Mouse (Mus musculus): ENCODE data around the gene Kcnj11. TPM values are rescaled to one million over a fixed set of nuclear protein-coding genes. Genes with fewer than 3 reads are reported as not detected.

The Kcnj11 gene
- polyA plus RNA-seq, 1 experiment from 2014 or later, result 1.6 TPM

GRCm38 (mm10) chr7:46131266-46131665 lies 30.7 kb upstream of the Kcnj11 start:
- Histone ChIP-seq H3K4me2 (ENCODE audit: low read length) (no peak overlapping the region), H3K4me1 (ENCODE audit: control insufficient read depth, insufficient read depth, low read length) (peaks cover 11% of the 10 kb centered on the region), H3K36me3 (ENCODE audit: control insufficient read depth, insufficient read depth, low read length) (no peaks in the 10 kb centered on the region), H3K9ac (replicated peaks; ENCODE audit: low read length) (no peak overlapping the region), H3K27ac (replicated peaks; ENCODE audit: low read depth, low read length) (no peak overlapping the region), H3K9me3 (ENCODE audit: control insufficient read depth, low read length) (no peaks in the 10 kb centered on the region), H3K4me3 (replicated peaks; ENCODE audit: low read depth, low read length) (no peak overlapping the region), H3K27me3 (ENCODE audit: control insufficient read depth, insufficient read depth, low read length) (no peaks in the 10 kb centered on the region; the same call in 1 of the 2 replicates)
- DNase-seq (no peak), ATAC-seq (ENCODE audit: low FRiP score, low TSS enrichment) (peak; percentile 38; the same call in 1 of the 2 replicates)
- WGBS, result 10% methylated on average over 3 of the region's 3 CpGs

GRCm38 (mm10) chr7:46130723-46131122 lies 30.2 kb upstream of the Kcnj11 start:
- no peak overlapping the region for H3K4me3 ChIP-seq (replicated peaks; ENCODE audit: low read depth, low read length)
- no peaks in the 10 kb centered on the region for H3K9me3 ChIP-seq (ENCODE audit: control insufficient read depth, low read length)
- H3K27ac ChIP-seq (replicated peaks; ENCODE audit: low read depth, low read length), result no peak overlapping the region
- H3K9ac ChIP-seq (replicated peaks; ENCODE audit: low read length), result no peak overlapping the region
- no peaks in the 10 kb centered on the region; the same call in 1 of the 2 replicates for H3K27me3 ChIP-seq (ENCODE audit: control insufficient read depth, insufficient read depth, low read length)
- H3K4me2 ChIP-seq (ENCODE audit: low read length), result no peak overlapping the region
- H3K36me3 ChIP-seq (ENCODE audit: control insufficient read depth, insufficient read depth, low read length), result no peaks in the 10 kb centered on the region
- ATAC-seq (ENCODE audit: low FRiP score, low TSS enrichment) (no peak), DNase-seq (no peak)
- peaks cover 11% of the 10 kb centered on the region for H3K4me1 ChIP-seq (ENCODE audit: control insufficient read depth, insufficient read depth, low read length)
- WGBS, result 74% methylated on average over 7 of the region's 7 CpGs

GRCm38 (mm10) chr7:46129463-46130179 lies 29.1 kb upstream of the Kcnj11 start:
- no peak overlapping the region for H3K9ac ChIP-seq (replicated peaks; ENCODE audit: low read length)
- H3K27ac ChIP-seq (replicated peaks; ENCODE audit: low read depth, low read length), result no peak overlapping the region
- no peak for DNase-seq
- no peak for ATAC-seq (ENCODE audit: low FRiP score, low TSS enrichment)
- H3K27me3 ChIP-seq (ENCODE audit: control insufficient read depth, insufficient read depth, low read length), result no peaks in the 10 kb centered on the region; the same call in 1 of the 2 replicates
- H3K4me2 ChIP-seq (ENCODE audit: low read length), result no peak overlapping the region
- no peaks in the 10 kb centered on the region for H3K36me3 ChIP-seq (ENCODE audit: control insufficient read depth, insufficient read depth, low read length)
- no peaks in the 10 kb centered on the region for H3K9me3 ChIP-seq (ENCODE audit: control insufficient read depth, low read length)
- 37% methylated on average over 7 of the region's 7 CpGs for WGBS
- peaks cover 11% of the 10 kb centered on the region for H3K4me1 ChIP-seq (ENCODE audit: control insufficient read depth, insufficient read depth, low read length)
- H3K4me3 ChIP-seq (replicated peaks; ENCODE audit: low read depth, low read length), result no peak overlapping the region

- H3K27me3 ChIP-seq (ENCODE audit: control insufficient read depth, insufficient read depth, low read length), result no peaks in the 10 kb centered on the region; the same call in 1 of the 2 replicates
Observed at GRCm38 (mm10) chr7:46128196-46128595, 27.6 kb upstream of the Kcnj11 start.

GRCm38 (mm10) chr7:46125340-46125739 lies 24.8 kb upstream of the Kcnj11 start:
- peaks cover 5% of the 10 kb centered on the region; the same call in 1 of the 2 replicates for H3K4me1 ChIP-seq (ENCODE audit: control insufficient read depth, insufficient read depth, low read length)
- H3K9me3 ChIP-seq (ENCODE audit: control insufficient read depth, low read length), result no peaks in the 10 kb centered on the region
- DNase-seq (no peak), ATAC-seq (ENCODE audit: low FRiP score, low TSS enrichment) (no peak)
- no peak overlapping the region for H3K4me3 ChIP-seq (replicated peaks; ENCODE audit: low read depth, low read length)
- no peak overlapping the region for H3K4me2 ChIP-seq (ENCODE audit: low read length)
- no peaks in the 10 kb centered on the region; the same call in 1 of the 2 replicates for H3K27me3 ChIP-seq (ENCODE audit: control insufficient read depth, insufficient read depth, low read length)
- H3K9ac ChIP-seq (replicated peaks; ENCODE audit: low read length), result no peak overlapping the region
- H3K27ac ChIP-seq (replicated peaks; ENCODE audit: low read depth, low read length), result no peak overlapping the region
- WGBS, result 79% methylated on average over 11 of the region's 11 CpGs
- no peaks in the 10 kb centered on the region for H3K36me3 ChIP-seq (ENCODE audit: control insufficient read depth, insufficient read depth, low read length)

More at GRCm38 (mm10) chr7:46128196-46128595, 27.6 kb upstream of the Kcnj11 start:
- no peak; the same call in 1 of the 2 replicates for ATAC-seq (ENCODE audit: low FRiP score, low TSS enrichment)
- Histone ChIP-seq H3K4me3 (replicated peaks; ENCODE audit: low read depth, low read length) (no peak overlapping the region), H3K36me3 (ENCODE audit: control insufficient read depth, insufficient read depth, low read length) (no peaks in the 10 kb centered on the region), H3K9ac (replicated peaks; ENCODE audit: low read length) (no peak overlapping the region), H3K9me3 (ENCODE audit: control insufficient read depth, low read length) (no peaks in the 10 kb centered on the region), H3K27ac (replicated peaks; ENCODE audit: low read depth, low read length) (no peak overlapping the region), H3K4me2 (ENCODE audit: low read length) (no peak overlapping the region), H3K4me1 (ENCODE audit: control insufficient read depth, insufficient read depth, low read length) (peaks cover 5% of the 10 kb centered on the region; the same call in 1 of the 2 replicates)
- WGBS, result 33% methylated on average over 7 of the region's 7 CpGs
- DNase-seq, result no peak

- Histone ChIP-seq H3K36me3 (ENCODE audit: control insufficient read depth, insufficient read depth, low read length) (no peaks in the 10 kb centered on the region), H3K27me3 (ENCODE audit: control insufficient read depth, insufficient read depth, low read length) (no peaks in the 10 kb centered on the region), H3K4me3 (replicated peaks; ENCODE audit: low read depth, low read length) (no peak overlapping the region), H3K4me2 (ENCODE audit: low read length) (no peak overlapping the region), H3K9me3 (ENCODE audit: control insufficient read depth, low read length) (no peaks in the 10 kb centered on the region), H3K9ac (replicated peaks; ENCODE audit: low read length) (no peak overlapping the region), H3K27ac (replicated peaks; ENCODE audit: low read depth, low read length) (no peak overlapping the region), H3K4me1 (ENCODE audit: control insufficient read depth, insufficient read depth, low read length) (peaks cover 5% of the 10 kb centered on the region; the same call in 1 of the 2 replicates)
- ATAC-seq (ENCODE audit: low FRiP score, low TSS enrichment) (no peak), DNase-seq (no peak)
- WGBS, result 71% methylated on average over 6 of the region's 6 CpGs
Observed at GRCm38 (mm10) chr7:46124460-46124859, 23.9 kb upstream of the Kcnj11 start.

- Histone ChIP-seq H3K9ac (replicated peaks; ENCODE audit: low read length) (no peak overlapping the region), H3K4me2 (ENCODE audit: low read length) (no peak overlapping the region), H3K27me3 (ENCODE audit: control insufficient read depth, insufficient read depth, low read length) (no peaks in the 10 kb centered on the region), H3K36me3 (ENCODE audit: control insufficient read depth, insufficient read depth, low read length) (no peaks in the 10 kb centered on the region), H3K9me3 (ENCODE audit: control insufficient read depth, low read length) (no peaks in the 10 kb centered on the region), H3K4me1 (ENCODE audit: control insufficient read depth, insufficient read depth, low read length) (peaks cover 3% of the 10 kb centered on the region; the same call in 1 of the 2 replicates), H3K4me3 (replicated peaks; ENCODE audit: low read depth, low read length) (no peak overlapping the region), H3K27ac (replicated peaks; ENCODE audit: low read depth, low read length) (no peak overlapping the region)
- no peak for ATAC-seq (ENCODE audit: low FRiP score, low TSS enrichment)
- WGBS, result 62% methylated on average over 4 of the region's 4 CpGs
- DNase-seq, result no peak
Observed at GRCm38 (mm10) chr7:46122964-46123363, 22.4 kb upstream of the Kcnj11 start.

GRCm38 (mm10) chr7:46117035-46117434 lies 16.5 kb upstream of the Kcnj11 start:
- H3K4me2 ChIP-seq (ENCODE audit: low read length), result no peak overlapping the region
- H3K4me3 ChIP-seq (replicated peaks; ENCODE audit: low read depth, low read length), result no peak overlapping the region
- H3K27ac ChIP-seq (replicated peaks; ENCODE audit: low read depth, low read length), result no peak overlapping the region
- H3K9ac ChIP-seq (replicated peaks; ENCODE audit: low read length), result no peak overlapping the region
- H3K27me3 ChIP-seq (ENCODE audit: control insufficient read depth, insufficient read depth, low read length), result no peaks in the 10 kb centered on the region
- 93% methylated on average over 16 of the region's 16 CpGs for WGBS
- peaks cover 15% of the 10 kb centered on the region for H3K4me1 ChIP-seq (ENCODE audit: control insufficient read depth, insufficient read depth, low read length)
- H3K9me3 ChIP-seq (ENCODE audit: control insufficient read depth, low read length), result no peaks in the 10 kb centered on the region
- no peaks in the 10 kb centered on the region for H3K36me3 ChIP-seq (ENCODE audit: control insufficient read depth, insufficient read depth, low read length)
- DNase-seq (no peak), ATAC-seq (ENCODE audit: low FRiP score, low TSS enrichment) (no peak)

GRCm38 (mm10) chr7:46116118-46116581 lies 15.6 kb upstream of the Kcnj11 start:
- Histone ChIP-seq H3K4me2 (ENCODE audit: low read length) (no peak overlapping the region), H3K36me3 (ENCODE audit: control insufficient read depth, insufficient read depth, low read length) (no peaks in the 10 kb centered on the region), H3K27me3 (ENCODE audit: control insufficient read depth, insufficient read depth, low read length) (no peaks in the 10 kb centered on the region), H3K27ac (replicated peaks; ENCODE audit: low read depth, low read length) (no peak overlapping the region), H3K9ac (replicated peaks; ENCODE audit: low read length) (no peak overlapping the region), H3K4me1 (ENCODE audit: control insufficient read depth, insufficient read depth, low read length) (peaks cover 15% of the 10 kb centered on the region), H3K9me3 (ENCODE audit: control insufficient read depth, low read length) (no peaks in the 10 kb centered on the region), H3K4me3 (replicated peaks; ENCODE audit: low read depth, low read length) (no peak overlapping the region)
- ATAC-seq (ENCODE audit: low FRiP score, low TSS enrichment), result no peak
- no peak for DNase-seq
- 62% methylated on average over 10 of the region's 10 CpGs for WGBS
